Comparison of ENCODE assay signal across 8 mouse cellular contexts in genomic region chr2:165884577-165885224, GRCm38 (mm10). TPM values are rescaled to one million over a fixed set of nuclear protein-coding genes. Genes with fewer than 3 reads are reported as not detected.
DNase-seq lines count a peak whose midpoint lies in the region; ATAC-seq and TF ChIP-seq lines count a peak whose summit lies in the region.

No protein-coding gene starts in this region.

- WGBS in forebrain, embryonic 12.5 days: 2% methylated on average over 21 of the region's 21 CpGs
- 8% methylated on average over 20 of the region's 21 CpGs for WGBS in heart, postnatal 0 days
- WGBS in liver, embryonic 15.5 days (ENCODE audit: insufficient replicate concordance): 3% methylated on average over 21 of the region's 21 CpGs
- 3% methylated on average over 20 of the region's 21 CpGs for WGBS in neural tube, embryonic 11.5 days
- 3% methylated on average over 20 of the region's 21 CpGs for WGBS in stomach, embryonic 16.5 days

- peak overlapping the region; percentile 70 for H3K4me3 ChIP-seq in ES-Bruce4 (ENCODE audit: low read depth, low read length)
- H3K4me3 ChIP-seq in forebrain, embryonic 12.5 days (replicated peaks): peak overlapping the region; percentile 30
- H3K4me3 ChIP-seq in heart, postnatal 0 days (ENCODE audit: low read depth, low read length): peak overlapping the region; percentile 26; the same call in 1 of the 2 replicates
- peak overlapping the region; percentile 61 for H3K4me3 ChIP-seq in liver, embryonic 15.5 days (replicated peaks)
- peak overlapping the region; percentile 32 for H3K4me3 ChIP-seq in neural tube, embryonic 11.5 days (ENCODE audit: low read depth, low read length)
- peak overlapping the region; percentile 37 for H3K4me3 ChIP-seq in stomach, embryonic 16.5 days (replicated peaks; ENCODE audit: low read length)

- H3K9me3 ChIP-seq in ES-Bruce4 (replicated peaks; ENCODE audit: control insufficient read depth, insufficient read depth, low read length, poor library complexity, severe bottlenecking): no peaks in the 10 kb centered on the region
- H3K9me3 ChIP-seq in forebrain, embryonic 12.5 days: no peaks in the 10 kb centered on the region
- no peaks in the 10 kb centered on the region for H3K9me3 ChIP-seq in heart, postnatal 0 days (replicated peaks; ENCODE audit: control insufficient read depth, low read length)
- no peaks in the 10 kb centered on the region for H3K9me3 ChIP-seq in liver, embryonic 15.5 days (replicated peaks)
- H3K9me3 ChIP-seq in neural tube, embryonic 11.5 days (ENCODE audit: control insufficient read depth, low read length): no peaks in the 10 kb centered on the region
- H3K9me3 ChIP-seq in stomach, embryonic 16.5 days (replicated peaks; ENCODE audit: control insufficient read depth, low read length): no peaks in the 10 kb centered on the region

- peak; percentile 99 for DNase-seq in c-Kit-positive CD71-positive TER-119-positive erythroid progenitor cells, embryonic 14.5 days (ENCODE audit: low spot score)
- DNase-seq in heart, postnatal 0 days (ENCODE audit: low spot score): peak; percentile 87
- peak; percentile 91 to 96 for DNase-seq in kidney, postnatal 36 days
- DNase-seq in neural tube, embryonic 11.5 days (ENCODE audit: low spot score): peak; percentile 98

- peak; percentile 69 for ATAC-seq in forebrain, embryonic 12.5 days (ENCODE audit: low FRiP score)
- peak; percentile 54 for ATAC-seq in heart, postnatal 0 days (ENCODE audit: insufficient read depth, low read depth)
- ATAC-seq in liver, embryonic 15.5 days (ENCODE audit: insufficient read depth): peak; percentile 67
- ATAC-seq in neural tube, embryonic 11.5 days (ENCODE audit: insufficient read depth, low FRiP score, low TSS enrichment): peak; percentile 66
- ATAC-seq in stomach, embryonic 16.5 days (ENCODE audit: insufficient read depth, low FRiP score): peak; percentile 72

- peaks cover 2% of the 10 kb centered on the region for H3K4me1 ChIP-seq in ES-Bruce4 (ENCODE audit: control insufficient read depth, insufficient read depth, low read length)
- peaks cover 99% of the 10 kb centered on the region for H3K4me1 ChIP-seq in forebrain, embryonic 12.5 days
- peaks cover 93% of the 10 kb centered on the region for H3K4me1 ChIP-seq in heart, postnatal 0 days (ENCODE audit: control insufficient read depth, insufficient read depth)
- H3K4me1 ChIP-seq in liver, embryonic 15.5 days (replicated peaks): peaks cover 98% of the 10 kb centered on the region
- peaks cover 87% of the 10 kb centered on the region for H3K4me1 ChIP-seq in neural tube, embryonic 11.5 days (ENCODE audit: control insufficient read depth, insufficient read depth, low read length)
- peaks cover 84% of the 10 kb centered on the region for H3K4me1 ChIP-seq in stomach, embryonic 16.5 days (ENCODE audit: control insufficient read depth, insufficient read depth, low read length)

- peak overlapping the region; percentile 63 for H3K4me2 ChIP-seq in forebrain, embryonic 12.5 days
- peak overlapping the region; percentile 58 for H3K4me2 ChIP-seq in heart, postnatal 0 days (ENCODE audit: low read depth, low read length)
- peak overlapping the region; percentile 96 for H3K4me2 ChIP-seq in liver, embryonic 15.5 days
- H3K4me2 ChIP-seq in neural tube, embryonic 11.5 days (ENCODE audit: low read depth): peak overlapping the region; percentile 74
- peak overlapping the region; percentile 78 for H3K4me2 ChIP-seq in stomach, embryonic 16.5 days (ENCODE audit: low read depth, low read length)

- TF ChIP-seq EP300 in ES-Bruce4 (IDR thresholded peaks at IDR 0.05; ENCODE audit: insufficient read depth, low read depth, low read length): no peak
- peak; percentile 75 for TF ChIP-seq EP300 in heart, postnatal 0 days (IDR thresholded peaks at IDR 0.05; ENCODE audit: low read depth)

- H3K27me3 ChIP-seq in ES-Bruce4 (ENCODE audit: control insufficient read depth, insufficient read depth, low read length, poor library complexity, severe bottlenecking): no peaks in the 10 kb centered on the region
- no peaks in the 10 kb centered on the region for H3K27me3 ChIP-seq in forebrain, embryonic 12.5 days
- H3K27me3 ChIP-seq in heart, postnatal 0 days (ENCODE audit: control insufficient read depth, insufficient read depth, low read length): no peaks in the 10 kb centered on the region
- H3K27me3 ChIP-seq in liver, embryonic 15.5 days: no peaks in the 10 kb centered on the region
- no peaks in the 10 kb centered on the region for H3K27me3 ChIP-seq in neural tube, embryonic 11.5 days (ENCODE audit: control insufficient read depth, insufficient read depth, low read length)
- no peaks in the 10 kb centered on the region for H3K27me3 ChIP-seq in stomach, embryonic 16.5 days (ENCODE audit: control insufficient read depth, insufficient read depth, low read length)

- peak overlapping the region; percentile 91 for H3K9ac ChIP-seq in ES-Bruce4 (ENCODE audit: low read depth, poor library complexity, severe bottlenecking)
- H3K9ac ChIP-seq in forebrain, embryonic 12.5 days: peak overlapping the region; percentile 70
- peak overlapping the region; percentile 59 for H3K9ac ChIP-seq in heart, postnatal 0 days (replicated peaks; ENCODE audit: low read depth, low read length)
- peak overlapping the region; percentile 87 for H3K9ac ChIP-seq in liver, embryonic 15.5 days
- H3K9ac ChIP-seq in neural tube, embryonic 11.5 days (ENCODE audit: low read length): peak overlapping the region; percentile 67
- peak overlapping the region; percentile 83 for H3K9ac ChIP-seq in stomach, embryonic 16.5 days (ENCODE audit: low read length)

- peak overlapping the region; percentile 93 for H3K27ac ChIP-seq in ES-Bruce4 (ENCODE audit: insufficient read depth, low read length)
- peak overlapping the region; percentile 100 for H3K27ac ChIP-seq in forebrain, embryonic 12.5 days
- peak overlapping the region; percentile 100 for H3K27ac ChIP-seq in heart, postnatal 0 days (ENCODE audit: low read depth)
- H3K27ac ChIP-seq in liver, embryonic 15.5 days (replicated peaks): peak overlapping the region; percentile 100
- peak overlapping the region; percentile 98 for H3K27ac ChIP-seq in neural tube, embryonic 11.5 days (ENCODE audit: low read depth, low read length)
- peak overlapping the region; percentile 100 for H3K27ac ChIP-seq in stomach, embryonic 16.5 days (ENCODE audit: low read length)

- no peak for TF ChIP-seq POLR2A in ES-Bruce4 (IDR thresholded peaks at IDR 0.05; ENCODE audit: insufficient read depth, low read length)

- no peaks in the 10 kb centered on the region for H3K36me3 ChIP-seq in ES-Bruce4 (ENCODE audit: control insufficient read depth, insufficient read depth, low read length, poor library complexity, severe bottlenecking)
- no peaks in the 10 kb centered on the region for H3K36me3 ChIP-seq in forebrain, embryonic 12.5 days (replicated peaks)
- no peaks in the 10 kb centered on the region for H3K36me3 ChIP-seq in heart, postnatal 0 days (replicated peaks; ENCODE audit: control insufficient read depth, insufficient read depth, low read length)
- H3K36me3 ChIP-seq in liver, embryonic 15.5 days (replicated peaks): peaks cover 23% of the 10 kb centered on the region
- H3K36me3 ChIP-seq in neural tube, embryonic 11.5 days (ENCODE audit: control insufficient read depth, insufficient read depth, low read length): no peaks in the 10 kb centered on the region
- H3K36me3 ChIP-seq in stomach, embryonic 16.5 days (ENCODE audit: control insufficient read depth, insufficient read depth, low read length): no peaks in the 10 kb centered on the region

- no peak for TF ChIP-seq CTCF in ES-Bruce4 (IDR thresholded peaks at IDR 0.05; ENCODE audit: low read depth, low read length)
- no peak for TF ChIP-seq CTCF in heart, postnatal 0 days (IDR thresholded peaks at IDR 0.05; ENCODE audit: low read depth)

RNA-seq across cellular contexts. Expression of gene Zmynd8, which starts 14.1 kb away (rescaled TPM):
- polyA plus RNA-seq in ES-Bruce4 (2011; ENCODE audit: insufficient read depth, insufficient read length, low read depth, missing spikeins): 231 and 237 TPM in 2 replicates
- polyA plus RNA-seq in forebrain, embryonic 12.5 days (2016; fragmentation: Nextera tagmentation; extraction: Ambion mirVana): 67.6 and 71.5 TPM in 2 replicates
- 19.2 and 48.1 TPM in 2 replicates for total RNA-seq in heart, postnatal 0 days (2014; rRNA removed; ENCODE audit: low replicate concordance)
- polyA plus RNA-seq in heart, postnatal 0 days (2015; fragmentation: Nextera tagmentation; extraction: Ambion mirVana): 35.3 and 35.4 TPM in 2 replicates
- polyA plus RNA-seq in liver, embryonic 15.5 days (2015; fragmentation: Nextera tagmentation; extraction: Ambion mirVana): 19.1 and 24.6 TPM in 2 replicates
- polyA plus RNA-seq in neural tube, embryonic 11.5 days (2014; fragmentation: Nextera tagmentation; extraction: Ambion mirVana): 52.9 and 54.5 TPM in 2 replicates
- polyA plus RNA-seq in stomach, embryonic 16.5 days (2015; fragmentation: Nextera tagmentation; extraction: Ambion mirVana): 45.1 and 45.3 TPM in 2 replicates

Comparison
In these comparisons a context has a peak if more than half of its experiments do, and no peak if none do; other contexts are left out.
1. Peak in every context shown above with its lines: DNase-seq, ATAC-seq, H3K4me3 ChIP-seq and H3K27ac ChIP-seq.